Mouse (Mus musculus) kidney, adult 2 months (tissue): Measurements from ENCODE around the gene Gpr33.

Experiments
- CTCF ChIP-seq: fragments of 200-500 bp; conservative IDR thresholded peaks from 2 replicates; pipeline ENCODE4 v1.5.1; 2011; ENCODE audit warnings: low read depth, mild to moderate bottlenecking, control low read depth, low read length, moderate library complexity, mixed read lengths; ENCODE audit not compliant: insufficient read depth, insufficient read length
- POLR2A ChIP-seq: fragments of 200-500 bp; IDR thresholded peaks from one replicate; pipeline ENCODE4 v1.6.1; 2011; ENCODE audit warnings: low read depth, low read length, control low read depth

DNA sequence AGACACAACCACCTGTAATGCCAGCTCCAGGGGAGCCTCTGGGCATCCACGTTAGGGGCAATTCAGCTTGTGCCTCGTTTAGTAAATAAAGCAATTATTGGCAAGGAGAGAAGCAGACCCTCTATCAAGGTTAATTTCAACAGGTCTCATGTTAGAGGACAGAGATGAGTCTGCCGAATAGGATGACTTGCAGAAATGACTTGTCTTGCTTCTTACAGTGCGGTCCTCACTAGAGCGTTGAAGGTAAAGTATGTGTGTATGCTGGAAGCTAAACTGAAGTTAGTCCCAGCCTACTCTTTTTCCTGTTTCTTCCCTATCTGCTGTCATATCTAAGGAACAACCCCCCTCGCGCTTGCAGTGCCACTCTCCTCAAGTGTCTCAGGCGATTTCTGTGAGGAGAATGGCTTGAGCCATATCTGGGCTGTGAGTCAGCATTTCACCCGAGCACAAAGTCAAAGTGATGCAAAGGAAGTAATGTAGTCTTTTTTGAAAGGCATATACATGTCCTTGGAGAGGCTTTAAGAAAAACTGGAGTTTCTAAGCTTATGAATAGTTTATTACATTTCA, 29.4 kb downstream of the Gpr33 start:
- no peak for TF ChIP-seq CTCF
- TF ChIP-seq POLR2A = no peak
